Mouse (Mus musculus) ES-Bruce4 (cell line): ENCODE measurements around the gene Tnr.

Experiments used
- CTCF ChIP-seq: IDR thresholded peaks from one replicate; pipeline ENCODE4 v1.8.1; 2011; ENCODE audit warnings: low read depth, low read length
- EP300 ChIP-seq: IDR thresholded peaks from 2 replicates; pipeline ENCODE4 v1.6.1; 2011; ENCODE audit warnings: low read depth, low read length; ENCODE audit not compliant: insufficient read depth
- POLR2A ChIP-seq: IDR thresholded peaks from one replicate; pipeline ENCODE4 v1.8.1; 2011; ENCODE audit warnings: low read length; ENCODE audit not compliant: insufficient read depth

- TF ChIP-seq CTCF (no peak), EP300 (no peak), POLR2A (no peak)
Measured at GRCm38 (mm10) chr1:159796021-159796420, 272.5 kb downstream of the Tnr start.
